Mouse (Mus musculus) layer of hippocampus, adult 9-11 months (tissue): Measurements from ENCODE around the gene Cttnbp2nl.

ENCODE experiments used
- DNase-seq: peaks from one replicate; pipeline ENCODE4 v3.0.0; 2022

Cttnbp2nl gene

DNA sequence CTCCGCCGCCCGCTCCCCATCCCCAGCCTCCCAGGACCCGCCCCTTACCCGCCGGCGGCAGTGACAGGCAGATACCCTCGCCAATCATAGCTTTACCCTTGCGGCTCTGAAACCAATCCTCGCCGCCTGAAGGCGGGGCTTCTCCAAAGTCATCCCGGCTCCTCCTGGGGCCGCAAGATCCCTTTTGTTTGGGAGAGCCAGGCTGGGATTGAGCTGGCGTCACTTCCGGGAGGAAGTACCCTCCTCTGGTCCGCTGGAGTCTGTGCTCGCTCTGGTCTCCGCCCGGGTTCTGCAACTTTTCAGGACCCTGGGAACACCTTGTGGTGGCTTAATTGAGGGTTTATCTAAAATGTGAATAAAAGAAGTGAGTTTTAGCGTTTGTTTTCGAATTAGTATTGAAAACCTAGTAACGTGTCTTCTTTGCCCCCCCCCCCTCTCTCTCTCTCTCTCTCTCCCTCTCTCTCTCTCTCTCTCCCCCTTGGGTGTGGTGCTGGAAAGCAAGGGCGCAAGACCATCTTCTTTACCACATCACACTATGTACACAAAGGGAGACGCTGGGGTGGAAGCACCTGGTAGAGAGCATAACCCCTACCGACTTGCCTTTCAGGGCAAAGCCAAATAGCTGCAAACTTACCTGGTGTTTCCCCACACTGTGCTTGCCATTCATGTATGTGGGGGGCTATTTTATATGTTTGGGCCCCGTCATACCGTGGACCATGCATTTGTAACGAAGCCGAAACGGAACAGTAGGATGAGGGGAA lies at the start of gene Cttnbp2nl:
Gene Cttnbp2nl (minus strand): TSS at position 210 of the 761 bp plus-strand sequence.
- peak; percentile 99 for DNase-seq

DNA sequence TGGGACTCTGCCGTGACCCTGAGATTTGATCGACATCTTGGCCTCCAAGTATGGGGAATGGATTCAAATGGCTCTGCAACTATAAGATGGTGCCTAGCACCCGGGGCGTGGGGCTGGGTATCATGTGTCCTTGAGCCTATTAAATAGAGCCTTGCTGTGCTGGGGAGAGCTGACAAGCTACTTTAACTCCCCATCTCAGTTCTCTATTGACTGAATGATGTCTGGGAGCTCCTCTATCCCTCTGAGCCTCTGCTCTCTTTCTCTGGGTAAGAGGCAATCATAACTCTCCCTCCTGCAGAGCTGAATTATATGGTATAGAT lies 47.3 kb upstream of the Cttnbp2nl start:
- DNase-seq: no peak

DNA sequence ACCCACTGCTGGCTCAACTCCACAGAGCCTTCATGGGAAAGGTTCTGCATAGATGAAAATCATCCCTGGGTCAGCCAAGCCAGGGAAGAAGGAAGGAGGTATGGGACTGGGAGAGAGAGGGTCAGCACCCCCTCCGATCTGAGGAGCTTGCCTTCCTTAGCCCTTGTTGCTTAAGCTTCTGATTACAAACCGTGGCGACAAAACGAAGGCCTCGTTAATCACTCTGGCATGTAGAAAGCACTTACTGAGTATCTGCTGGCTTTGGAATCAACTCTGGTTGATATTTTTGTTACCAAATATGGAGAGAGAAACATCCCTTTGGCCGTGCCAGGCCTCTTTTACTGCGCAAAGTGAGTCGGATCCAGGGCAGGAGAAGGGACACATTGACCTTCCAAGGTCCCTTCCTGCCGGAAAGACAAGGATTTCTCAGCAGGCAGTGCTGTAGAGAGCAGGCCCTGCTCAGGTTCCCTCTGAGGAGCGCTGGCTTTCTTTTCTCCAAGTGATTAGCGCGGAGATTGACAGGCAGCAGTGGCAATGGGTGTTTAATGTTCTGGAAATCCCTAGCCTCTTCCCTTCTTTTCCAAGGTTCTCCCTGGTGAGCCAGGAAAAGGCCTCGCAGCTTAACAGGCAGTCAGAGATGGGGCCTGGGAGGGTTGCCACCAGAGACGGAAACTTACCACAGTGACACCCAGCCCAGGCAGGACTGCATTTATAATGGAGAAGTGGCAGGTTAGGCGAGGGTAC lies 46.8 kb upstream of the Cttnbp2nl start:
- no peak for DNase-seq

DNA sequence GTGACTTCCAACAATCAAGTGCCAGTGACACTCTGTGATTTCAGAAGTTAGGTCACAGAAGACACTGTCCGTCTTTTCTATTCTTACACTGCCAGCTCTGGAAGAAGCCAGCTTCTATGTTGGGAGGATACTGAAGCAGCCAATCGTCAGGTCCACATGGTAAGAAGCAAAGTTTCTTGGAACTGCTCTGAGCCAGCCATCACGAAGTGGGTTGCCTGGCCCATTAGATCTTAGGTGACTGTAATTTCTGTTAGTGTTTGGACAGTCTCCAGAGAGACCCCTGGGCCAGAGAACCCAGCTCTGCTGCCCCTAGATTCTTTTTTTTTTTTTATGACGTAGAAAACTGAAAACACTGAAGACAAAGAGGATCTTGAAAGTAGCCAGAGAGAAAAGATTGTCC lies 44.6 kb upstream of the Cttnbp2nl start:
- no peak for DNase-seq

DNA sequence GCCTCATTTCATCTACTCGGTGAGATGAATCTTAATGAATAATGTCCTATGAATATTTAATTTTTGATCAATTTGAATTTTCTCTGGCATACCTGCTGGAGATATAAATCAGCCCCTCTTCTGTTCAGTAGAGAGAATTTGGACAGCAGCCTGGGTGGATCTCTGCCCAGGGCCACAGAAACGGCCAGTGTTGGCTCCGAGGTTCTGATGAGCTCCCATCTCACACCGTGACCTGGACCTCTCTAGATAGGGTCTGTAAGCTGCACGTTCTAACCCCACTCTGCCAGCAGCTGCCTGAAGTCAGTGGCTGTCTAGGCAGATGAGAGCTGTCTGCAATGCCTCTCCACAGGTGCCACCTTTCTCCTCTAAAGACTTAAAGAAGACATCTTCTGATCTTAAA lies 42.1 kb upstream of the Cttnbp2nl start:
- no peak for DNase-seq

DNA sequence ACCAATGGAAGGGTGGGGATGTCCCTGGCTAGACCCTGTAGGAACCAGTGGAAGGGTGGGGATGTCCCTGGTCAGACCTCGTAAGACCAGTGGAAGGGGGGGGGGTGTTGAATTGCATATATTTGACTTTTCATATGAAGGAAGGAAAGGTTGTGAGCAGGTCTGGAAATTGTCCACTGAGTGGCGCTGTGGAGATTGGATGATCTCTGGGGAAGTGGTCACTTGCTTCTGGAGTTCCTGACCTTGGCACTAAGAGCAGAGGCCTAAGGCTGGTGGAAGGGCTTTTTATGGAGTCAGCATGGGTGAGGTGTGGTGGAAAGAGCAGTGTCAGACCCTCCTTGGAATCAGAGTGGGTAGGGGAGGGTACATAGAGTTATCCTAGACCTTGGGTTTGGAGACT lies 41.5 kb upstream of the Cttnbp2nl start:
- DNase-seq: no peak

DNA sequence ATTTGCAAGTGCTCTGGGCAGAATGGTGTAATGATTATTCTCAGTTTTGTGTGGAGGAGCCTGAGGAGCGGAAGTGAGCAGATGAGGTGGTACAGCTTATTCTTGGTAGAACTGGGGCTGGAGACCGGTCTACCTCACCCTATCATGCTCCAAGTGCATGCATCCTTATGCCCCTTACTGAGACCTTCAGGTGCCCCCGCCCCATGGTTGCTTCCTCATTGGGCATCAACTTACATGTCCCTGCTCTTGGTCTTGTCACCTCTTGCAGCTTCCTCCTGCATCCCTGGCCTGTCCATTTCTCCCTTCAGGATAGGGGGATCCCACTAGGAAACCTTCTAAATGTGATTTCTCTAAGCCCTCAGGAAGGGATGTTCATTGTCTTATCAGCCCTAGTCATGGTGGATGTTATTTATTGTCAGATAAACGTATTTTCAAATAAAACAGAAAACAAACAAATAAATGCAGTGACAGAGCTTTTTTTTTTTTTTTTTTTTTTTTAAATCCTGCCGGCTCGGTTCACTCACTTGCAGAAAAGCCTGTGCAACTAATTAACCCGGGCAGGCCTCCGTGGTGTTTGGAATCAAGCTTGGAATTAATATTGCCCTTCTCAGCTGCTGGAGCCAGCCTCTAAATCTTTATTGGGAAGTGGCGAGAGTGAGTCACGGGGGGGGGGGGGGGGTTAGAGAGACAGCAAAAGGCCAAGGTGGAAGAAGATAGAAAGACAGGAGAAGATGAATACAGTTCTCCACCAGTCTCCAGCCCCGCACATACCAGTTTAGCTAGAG lies 40.0 kb upstream of the Cttnbp2nl start:
- DNase-seq: no peak

DNA sequence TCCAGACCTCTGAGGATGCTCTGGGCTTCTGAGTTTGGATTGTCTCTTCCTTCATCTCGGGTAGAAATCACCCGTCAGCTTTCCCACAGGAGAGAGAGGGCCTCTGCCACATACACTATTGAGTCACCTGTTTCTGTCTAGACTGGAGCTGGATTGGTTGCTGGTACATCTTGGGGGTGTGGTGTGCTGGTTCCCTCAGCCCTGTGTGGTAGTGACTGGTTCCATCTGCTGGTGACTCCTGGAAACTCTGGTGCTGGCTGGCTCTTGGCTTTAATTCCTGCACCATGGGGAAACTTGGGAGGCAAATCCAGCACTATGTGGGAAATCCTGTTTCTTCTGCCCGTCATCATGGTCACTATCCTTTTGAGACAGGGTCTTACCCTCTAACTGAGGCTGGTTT lies 38.0 kb upstream of the Cttnbp2nl start:
- DNase-seq: peak; percentile 68

DNA sequence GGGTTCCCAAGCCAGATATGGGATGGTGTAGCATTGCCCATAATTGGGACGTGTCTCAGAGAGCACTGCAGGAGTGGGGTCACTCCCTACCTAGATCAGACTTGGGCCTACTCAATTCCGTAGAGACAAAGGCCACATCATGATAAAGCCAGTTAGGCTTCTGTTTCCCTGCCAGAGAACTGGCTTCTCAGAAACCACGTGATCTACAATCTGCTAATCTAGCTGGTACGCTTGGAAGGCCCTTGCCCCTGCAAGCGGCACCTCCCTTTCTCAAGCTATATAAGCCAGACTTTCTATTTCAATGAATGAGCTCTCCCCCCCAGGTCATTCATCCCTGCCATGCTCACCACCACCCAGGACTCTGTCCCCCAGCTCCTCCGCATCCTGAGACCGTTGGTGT lies 37.2 kb upstream of the Cttnbp2nl start:
- no peak for DNase-seq

DNA sequence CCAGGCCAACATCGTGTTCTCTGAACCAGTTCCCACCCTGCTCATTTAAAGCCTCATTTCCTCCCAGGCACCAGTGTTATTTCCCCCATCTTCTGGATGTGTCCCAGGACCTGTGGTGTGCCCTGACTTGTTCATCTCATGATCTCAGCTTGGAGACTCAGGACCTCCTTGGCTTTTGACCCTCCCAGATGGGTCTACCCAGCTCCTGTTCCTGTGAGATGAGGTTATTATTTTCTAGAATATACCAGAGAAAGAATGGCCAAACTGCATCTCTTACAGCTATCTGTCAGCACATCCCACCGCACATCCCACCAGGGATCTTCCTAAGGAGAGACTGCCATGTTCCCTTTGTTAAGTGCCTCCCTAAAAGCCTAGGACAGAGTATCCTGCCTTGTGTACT lies 35.7 kb upstream of the Cttnbp2nl start:
- DNase-seq: no peak

DNA sequence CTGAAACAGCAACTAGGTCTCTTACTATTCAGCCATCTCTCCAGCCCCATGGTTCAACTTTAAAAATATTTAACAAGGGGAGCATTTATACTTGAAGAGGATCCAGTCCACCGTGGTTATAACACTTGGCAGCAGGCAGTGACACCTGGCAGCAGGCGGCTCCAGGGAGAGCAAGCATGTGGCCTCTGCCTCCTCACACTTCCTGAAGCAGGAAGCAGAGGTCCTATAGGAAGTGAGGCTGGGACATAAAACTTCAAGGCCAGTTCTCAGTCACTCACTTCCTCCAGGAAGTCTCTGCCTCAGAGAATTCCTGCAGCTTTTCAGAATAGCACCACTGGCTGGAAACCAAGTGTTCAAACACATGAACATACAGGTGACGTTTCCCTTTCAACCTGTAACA lies 34.4 kb upstream of the Cttnbp2nl start:
- no peak for DNase-seq

DNA sequence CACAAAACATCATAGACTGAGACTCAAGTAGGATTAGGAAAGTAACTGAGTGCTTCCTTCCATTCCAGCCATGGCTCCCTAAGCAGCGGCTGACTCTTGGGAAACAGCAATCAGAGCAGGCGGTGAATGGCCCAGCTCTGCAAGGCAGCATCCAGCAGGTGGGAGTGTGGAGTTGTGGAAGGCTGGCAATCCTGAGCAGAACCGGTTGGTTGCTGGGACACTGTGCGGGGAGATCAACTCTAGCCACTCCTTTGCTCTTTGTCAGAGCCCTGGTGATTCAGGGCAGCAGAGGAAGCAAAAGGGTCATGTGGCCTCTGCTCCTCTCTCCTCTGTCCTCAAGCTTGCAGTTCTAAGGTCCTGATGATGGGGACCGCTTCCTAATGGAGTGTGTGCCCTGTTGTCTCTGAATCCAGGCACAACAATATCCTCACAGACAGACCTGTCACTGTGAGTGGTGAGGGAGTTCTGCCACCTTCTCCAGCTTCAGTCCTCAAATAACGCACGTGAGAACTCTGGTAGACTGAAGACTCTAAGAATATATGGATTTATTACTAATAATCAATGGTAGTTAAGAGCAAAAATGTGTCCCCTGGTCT lies 25.4 kb upstream of the Cttnbp2nl start:
- peak; percentile 68 for DNase-seq

DNA sequence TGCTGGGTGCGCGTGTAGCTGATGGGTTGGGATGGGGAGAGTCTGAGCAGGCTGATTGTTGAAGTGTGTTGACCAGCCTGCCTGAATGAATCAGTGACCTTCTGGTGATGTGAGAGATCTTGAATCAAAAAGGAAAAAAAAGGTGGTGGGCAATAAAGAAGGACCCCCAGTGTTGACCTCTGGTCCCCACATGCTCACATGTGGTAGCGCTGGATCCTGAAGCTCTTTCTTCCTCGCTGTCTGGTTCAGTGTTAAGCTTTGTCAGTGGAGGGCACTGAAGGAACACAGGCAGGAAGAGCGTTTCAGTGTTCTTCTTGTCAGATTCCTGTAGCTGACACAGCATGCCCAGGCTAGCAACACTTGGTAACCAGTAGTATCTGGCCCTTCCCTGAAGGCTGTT lies 22.9 kb upstream of the Cttnbp2nl start:
- DNase-seq: no peak

DNA sequence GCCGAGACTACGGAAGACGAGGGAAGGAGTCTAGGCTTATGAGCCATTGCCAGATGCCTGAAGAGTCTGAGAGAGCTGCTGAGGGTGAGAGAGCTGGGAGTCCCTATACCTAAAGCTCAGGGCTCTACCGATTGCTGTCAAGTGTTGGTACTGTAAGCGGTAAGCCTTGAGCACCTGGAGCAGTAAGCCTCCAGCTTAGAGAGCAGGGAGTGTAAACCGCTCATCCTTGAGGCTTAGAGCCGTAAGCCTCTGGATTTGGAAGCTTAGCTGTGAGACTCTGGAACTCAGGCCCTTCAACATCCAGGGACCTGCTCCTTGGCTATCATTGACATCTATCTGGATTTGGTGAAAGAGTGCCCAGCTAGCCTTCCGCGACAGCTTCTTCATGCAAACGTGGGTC lies 19.6 kb upstream of the Cttnbp2nl start:
- DNase-seq: no peak

DNA sequence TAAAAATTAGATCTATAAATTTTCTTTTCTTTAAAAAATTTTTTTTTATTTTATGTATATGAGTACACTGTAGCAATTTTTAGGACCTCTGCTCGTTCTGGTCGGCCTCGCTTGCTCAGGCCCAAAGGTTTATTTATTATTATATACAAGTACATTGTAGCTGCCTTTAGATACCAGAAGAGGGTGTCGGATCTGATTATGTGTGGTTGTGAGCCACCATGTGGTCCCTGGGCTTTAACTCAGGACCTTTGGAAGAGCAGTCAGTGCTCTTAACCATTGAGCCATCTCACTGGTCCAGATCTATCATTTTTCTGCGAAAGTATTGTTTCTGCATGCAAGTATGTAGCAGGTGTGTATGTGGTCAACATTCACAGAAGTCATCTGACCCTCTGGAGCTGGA lies 18.3 kb upstream of the Cttnbp2nl start:
- DNase-seq: no peak

DNA sequence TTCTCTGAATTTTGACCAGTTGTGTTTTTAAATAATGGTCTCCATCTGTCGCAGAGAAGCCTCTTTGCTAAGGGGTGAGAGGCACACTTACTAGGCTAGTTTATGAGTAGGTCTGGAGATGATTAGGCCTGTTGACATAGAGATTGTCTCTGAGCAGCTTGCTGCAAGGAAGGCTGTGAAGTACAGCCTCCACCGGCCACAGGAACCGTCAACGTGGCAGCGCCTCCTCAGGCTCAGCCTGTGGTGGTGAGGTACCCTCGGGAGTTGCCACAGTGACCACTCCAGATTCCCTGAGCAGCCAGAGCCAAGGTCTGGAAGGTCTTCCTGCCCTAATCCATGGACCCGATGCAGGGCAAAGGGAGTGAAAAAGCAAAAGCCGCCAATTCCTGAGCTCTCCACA lies 17.6 kb upstream of the Cttnbp2nl start:
- no peak for DNase-seq

DNA sequence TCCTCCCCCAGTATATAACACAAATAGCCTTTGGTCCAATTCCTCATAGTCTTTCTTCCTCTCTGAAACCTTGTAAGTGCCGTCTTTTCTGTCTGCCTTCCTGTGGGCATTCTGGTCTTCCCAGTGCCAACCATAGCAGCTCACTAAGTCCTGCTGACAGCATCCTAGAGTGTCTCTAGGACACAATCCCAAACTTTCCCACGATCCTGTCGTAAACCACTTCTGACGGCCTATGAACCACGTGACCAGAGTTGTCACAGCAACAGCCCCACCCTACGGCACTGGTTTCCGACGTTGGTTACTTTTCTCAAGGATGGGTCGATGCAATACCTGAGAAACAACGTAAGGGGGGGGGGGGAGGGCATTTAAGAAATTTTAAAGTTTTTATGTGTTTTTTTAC lies 13.6 kb upstream of the Cttnbp2nl start, which contains the start of gene 4930564D02Rik:
Gene 4930564D02Rik (plus strand): TSS at position 301 of the 400 bp plus-strand sequence.
- DNase-seq: no peak

DNA sequence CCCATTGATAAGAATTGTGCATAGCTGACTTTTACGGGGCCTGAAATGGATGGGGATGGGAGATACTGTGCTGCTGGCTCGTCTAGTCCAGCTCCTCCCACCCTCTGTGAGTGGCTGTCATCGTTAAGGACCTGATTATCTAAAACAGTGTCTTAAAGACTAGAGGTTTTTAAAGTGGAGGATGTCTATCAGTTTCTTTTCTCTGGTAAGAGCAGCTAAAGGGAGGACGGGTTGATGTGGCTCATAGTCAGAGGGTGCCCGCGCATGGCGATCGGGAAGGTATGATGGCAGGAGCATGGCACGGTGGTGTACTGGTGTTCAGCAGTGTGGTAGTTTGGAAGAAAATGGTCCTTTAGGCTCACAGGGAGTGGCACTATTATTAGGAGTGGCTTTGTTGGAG lies 9.7 kb upstream of the Cttnbp2nl start:
- no peak for DNase-seq

DNA sequence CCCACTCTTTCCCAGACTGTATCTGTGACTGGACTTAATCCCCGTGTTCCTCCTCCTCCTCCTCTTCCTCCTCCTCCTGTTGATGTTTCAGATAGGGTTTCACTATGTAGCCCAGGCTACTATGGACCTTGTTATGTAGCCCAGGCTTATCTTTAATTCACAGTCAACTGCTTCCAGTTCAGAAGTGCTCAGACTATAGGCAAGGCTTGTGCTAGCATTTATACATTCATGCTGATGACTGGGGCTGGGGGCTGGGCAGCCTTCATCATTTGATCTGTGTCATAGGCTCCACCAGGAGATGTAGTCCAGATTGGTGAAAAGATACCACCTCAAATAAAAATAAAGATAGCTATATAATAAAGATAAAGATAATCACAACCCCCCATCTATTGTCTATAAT lies 9.0 kb upstream of the Cttnbp2nl start:
- no peak for DNase-seq

DNA sequence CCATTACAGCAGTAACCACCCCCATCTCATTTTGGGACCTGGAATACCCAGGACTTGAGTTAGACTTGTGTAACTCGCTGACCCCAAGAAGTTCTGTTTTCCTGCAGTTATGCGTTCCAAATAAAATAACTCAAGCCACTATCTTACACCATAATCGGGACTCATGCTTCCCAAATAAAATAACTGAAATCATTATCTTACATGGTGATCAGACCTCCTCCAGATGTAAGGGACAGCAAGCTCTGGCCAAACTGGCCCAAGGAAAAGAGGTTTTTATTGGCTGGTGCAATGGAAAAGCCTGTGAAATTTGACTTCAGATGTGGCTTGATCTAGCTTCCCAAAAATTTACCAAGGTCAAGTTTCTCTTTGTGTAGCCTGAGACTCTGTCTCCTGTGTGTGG lies 8.6 kb upstream of the Cttnbp2nl start:
- no peak for DNase-seq

DNA sequence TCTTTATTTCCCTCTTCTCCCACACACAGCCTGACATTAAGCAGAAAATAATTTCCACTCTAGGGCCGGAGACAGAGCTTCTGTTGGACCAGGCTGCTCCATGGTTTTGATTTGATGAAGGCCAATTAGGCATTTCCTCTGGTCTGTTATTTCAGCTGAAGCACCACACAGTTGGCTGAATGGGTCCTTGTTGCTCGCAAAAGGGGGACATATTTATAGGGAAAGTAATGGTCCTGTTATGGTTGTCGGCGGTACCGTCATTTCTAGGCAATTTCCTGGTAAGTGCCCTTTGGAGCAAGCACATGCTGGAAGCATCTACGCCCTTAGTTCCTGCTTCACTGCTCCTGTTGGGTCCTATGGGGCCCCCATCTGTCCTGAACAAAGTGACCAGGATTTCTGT lies 8.0 kb upstream of the Cttnbp2nl start:
- DNase-seq: no peak

DNA sequence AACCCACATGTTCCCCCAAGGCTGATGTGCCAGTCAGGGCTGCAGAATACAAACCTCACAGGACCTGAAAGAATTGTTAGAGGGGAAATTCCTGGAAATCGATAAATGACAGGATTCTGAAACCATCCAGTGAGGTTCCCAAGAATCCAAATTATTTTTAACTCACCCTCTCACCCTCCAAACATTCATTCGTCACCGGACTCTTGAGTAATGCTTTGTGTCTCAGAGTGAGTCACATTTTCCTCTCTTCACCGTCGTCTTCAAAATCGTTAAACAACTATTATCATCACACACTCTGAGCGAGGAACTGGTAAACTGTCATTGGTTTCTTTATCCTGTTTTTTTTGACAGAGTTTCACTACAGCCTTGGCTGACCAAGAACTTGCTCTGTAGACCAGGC lies 7.0 kb upstream of the Cttnbp2nl start:
- no peak for DNase-seq
